Mouse (Mus musculus): ENCODE measurements at regions not wholly inside any gene's neighbourhood (a gene's known extent, or its start where the extent isn't known, plus 50 kb on each side); places are given as distances from the start of the nearest gene placed in this dataset.

DNA sequence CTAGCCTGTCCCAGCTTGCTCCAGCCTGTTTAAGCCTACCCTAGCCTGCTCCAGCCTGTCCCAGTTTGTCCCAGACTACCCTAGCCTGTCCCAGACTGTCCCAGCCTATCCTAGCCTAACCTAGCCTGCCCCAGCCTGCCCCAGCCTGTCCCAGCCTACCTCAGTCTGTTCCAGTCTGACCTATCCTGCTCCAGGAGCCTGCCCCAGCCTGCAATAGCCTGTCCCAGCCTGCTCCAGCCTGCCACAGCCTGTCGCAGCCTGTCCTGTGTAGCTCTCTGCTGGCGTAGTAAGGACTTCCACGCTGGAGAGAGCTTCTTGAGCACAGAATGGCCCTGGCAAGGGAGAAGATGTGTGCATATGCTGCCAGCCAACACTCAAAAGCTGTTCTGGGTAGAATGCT lies 192.5 kb downstream of the Cdh26 start:
- TF ChIP-seq EP300 (IDR thresholded peaks at IDR 0.05) (no peak), CTCF (IDR thresholded peaks at IDR 0.05) (no peak)
